Mouse (Mus musculus) liver, adult 2 months (tissue): ENCODE data around the gene Ap4s1.

ENCODE experiments used
- CTCF ChIP-seq: fragments of 200-500 bp; IDR thresholded peaks from 2 replicates; pipeline ENCODE4 v1.5.1; 2011; ENCODE audit warnings: low read depth, low read length, control low read depth
- POLR2A ChIP-seq: fragments of 200-500 bp; IDR thresholded peaks from 2 replicates; pipeline ENCODE4 v1.6.1; 2011; ENCODE audit warnings: low read length, control low read depth; ENCODE audit not compliant: insufficient read depth; ENCODE audit errors: extremely low read depth

GRCm38 (mm10) chr12:51694096-51694495 is 3.3 kb downstream of the Ap4s1 start:
- TF ChIP-seq CTCF (no peak), POLR2A (no peak)
